Mouse (Mus musculus) stomach, postnatal 0 days (tissue): ENCODE measurements around the gene Laptm4a.
A peak's percentile ranks its signal among the peaks of the same experiment; 100 is the strongest.

ENCODE experiments used
- CTCF ChIP-seq: IDR thresholded peaks from 2 replicates; pipeline ENCODE4 v1.5.1; 2016; ENCODE audit warnings: antibody characterized with exemption, low read depth, mild to moderate bottlenecking, moderate library complexity
- EP300 ChIP-seq: optimal IDR thresholded peaks from 2 replicates; pipeline ENCODE3; 2016; ENCODE audit warnings: antibody characterized with exemption

DNA sequence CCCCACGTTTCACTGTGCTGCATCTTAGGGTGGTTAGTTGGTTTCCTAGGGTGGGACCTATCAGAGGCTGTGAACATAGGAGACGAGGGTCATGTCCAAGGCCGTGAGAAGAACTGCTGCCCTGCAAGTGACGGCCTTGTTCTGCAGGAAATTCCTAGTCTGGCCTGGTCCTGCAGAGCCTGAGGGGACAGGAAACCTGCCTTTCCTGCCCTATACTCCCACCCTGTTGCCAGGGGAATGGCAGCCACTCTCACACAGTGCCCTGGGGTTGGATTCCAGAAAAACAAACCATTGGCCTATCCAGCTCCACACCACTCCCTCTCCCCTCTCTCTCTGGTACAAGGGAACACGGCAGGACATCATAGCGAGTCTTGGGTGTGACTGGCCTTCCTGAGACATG lies 44.1 kb upstream of the Laptm4a start:
- peak; percentile 66 for TF ChIP-seq EP300
- TF ChIP-seq CTCF, result no peak
